Mouse (Mus musculus): Measurements from ENCODE around the gene Plrg1.

The Plrg1 gene

DNA sequence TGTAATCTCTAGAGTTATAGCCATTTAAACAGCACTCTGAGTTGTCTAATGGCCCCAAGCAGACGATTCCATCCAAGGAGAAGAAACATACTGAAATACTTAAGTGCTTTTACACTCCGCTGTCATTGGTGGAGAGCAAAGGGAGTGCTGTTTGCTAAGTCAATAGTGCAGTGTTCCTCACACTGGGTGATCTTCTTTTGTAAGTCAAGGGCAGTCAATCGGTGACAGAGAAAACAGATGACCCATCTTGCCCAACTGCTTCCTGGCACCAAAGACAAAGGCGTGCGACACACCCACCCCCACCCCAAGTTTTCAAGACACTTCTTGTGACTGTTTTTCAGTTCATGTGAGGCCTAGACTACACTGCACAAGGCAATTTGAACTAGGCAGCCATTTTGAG is 3.2 kb upstream of the Plrg1 start:
- no peak for DNase-seq (ENCODE audit: low spot score in 2 of 2)

DNA sequence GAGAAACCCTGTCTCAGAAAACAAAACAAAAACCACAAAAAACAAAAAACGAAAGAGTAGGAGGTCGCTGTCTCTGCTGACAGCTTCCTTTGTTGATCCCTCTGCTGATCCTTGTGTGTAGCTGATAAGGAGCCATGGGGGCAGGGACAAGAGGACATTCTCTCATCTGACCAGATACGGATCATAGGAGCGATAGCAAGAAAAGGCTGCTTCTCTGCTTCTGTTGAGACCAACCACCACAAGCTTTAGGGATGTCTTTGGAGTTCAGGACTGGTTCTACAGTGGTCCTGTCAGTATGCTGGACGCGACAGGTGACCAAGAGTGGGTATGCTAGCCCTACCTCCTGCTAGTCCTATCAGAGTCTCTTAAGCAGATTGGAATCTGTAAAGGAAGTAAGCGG is 2.2 kb upstream of the Plrg1 start:
- DNase-seq (ENCODE audit: low spot score in 2 of 2) = no peak

DNA sequence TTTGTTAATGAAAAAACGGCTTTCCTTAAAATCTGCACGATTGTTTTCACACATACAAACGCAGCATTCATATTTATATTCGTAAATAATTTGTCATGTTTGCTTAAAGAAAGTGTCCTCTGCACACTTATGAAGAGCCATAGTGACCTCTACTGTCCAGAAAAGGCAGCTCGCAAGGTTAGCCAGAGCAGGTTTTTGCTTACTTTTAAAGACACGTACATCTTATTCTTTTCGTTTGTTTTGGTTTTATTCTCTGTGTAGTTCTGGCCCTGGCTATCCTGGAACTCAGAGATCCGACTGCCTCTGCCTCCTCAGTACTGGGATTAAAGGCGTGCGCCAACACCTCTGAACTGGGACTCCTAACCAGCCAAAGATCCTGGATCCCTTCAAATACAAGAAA is 1.6 kb upstream of the Plrg1 start:
- DNase-seq (ENCODE audit: low spot score in 2 of 2) = peak in 1 of 2 experiments; percentile 23

DNA sequence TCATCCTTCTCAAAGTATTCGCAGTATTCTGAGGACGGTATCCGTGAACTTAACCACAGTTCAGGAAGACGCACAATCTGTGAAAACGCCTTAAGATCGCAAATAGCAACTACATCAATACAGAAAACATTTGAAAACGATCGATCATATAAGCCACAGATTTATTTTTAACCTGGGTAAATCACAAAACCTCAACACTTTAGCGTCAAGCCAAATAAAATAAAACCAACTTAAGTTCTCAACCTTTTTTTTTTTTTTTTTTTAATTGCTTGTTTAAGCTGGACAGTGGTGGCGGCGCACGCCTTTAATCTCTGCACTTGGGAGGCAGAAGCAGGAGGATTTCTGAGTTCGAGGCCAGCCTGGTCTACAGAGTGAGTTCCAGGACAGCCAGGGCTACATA is 563 bp upstream of the Plrg1 start:
- DNase-seq (ENCODE audit: low spot score in 2 of 2) = no peak

DNA sequence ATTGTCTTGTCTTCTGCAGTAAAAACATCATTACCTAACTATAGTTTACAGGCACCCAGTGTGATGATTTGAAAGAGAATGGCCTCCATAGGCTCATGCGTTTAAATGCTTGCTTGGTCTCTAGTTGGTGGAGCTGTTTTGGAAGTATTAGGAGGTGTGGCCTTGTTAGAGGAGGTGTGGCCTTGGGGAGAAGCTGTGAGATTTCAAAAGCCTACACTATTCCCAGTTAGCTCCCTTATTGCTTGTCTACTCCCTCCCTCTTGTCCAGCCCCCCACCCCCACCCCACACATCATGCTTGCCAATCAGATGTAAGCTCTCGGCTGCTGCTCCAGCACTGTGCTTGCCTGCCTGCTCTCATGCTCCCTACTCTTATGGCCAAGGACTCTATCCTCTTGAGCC is 1.7 kb downstream of the Plrg1 start:
- no peak for DNase-seq (ENCODE audit: low spot score in 2 of 2)

DNA sequence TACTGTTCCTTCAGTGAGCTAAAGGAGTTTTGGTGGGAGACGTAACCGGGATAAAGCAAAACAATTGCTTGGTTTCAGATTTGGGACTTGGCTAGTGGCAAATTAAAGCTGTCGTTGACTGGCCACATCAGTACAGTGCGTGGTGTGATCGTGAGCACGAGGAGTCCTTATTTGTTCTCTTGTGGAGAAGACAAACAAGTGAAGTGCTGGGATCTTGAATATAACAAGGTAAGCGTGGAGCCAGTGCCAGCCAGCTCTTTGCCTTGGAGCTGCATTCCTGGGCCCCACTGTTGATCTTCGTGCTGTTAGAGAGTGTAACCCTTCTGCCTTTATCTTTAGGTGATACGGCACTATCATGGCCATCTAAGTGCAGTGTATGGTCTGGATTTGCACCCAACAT is 12.6 kb downstream of the Plrg1 start:
- no peak for DNase-seq (ENCODE audit: low spot score in 2 of 2)

DNA sequence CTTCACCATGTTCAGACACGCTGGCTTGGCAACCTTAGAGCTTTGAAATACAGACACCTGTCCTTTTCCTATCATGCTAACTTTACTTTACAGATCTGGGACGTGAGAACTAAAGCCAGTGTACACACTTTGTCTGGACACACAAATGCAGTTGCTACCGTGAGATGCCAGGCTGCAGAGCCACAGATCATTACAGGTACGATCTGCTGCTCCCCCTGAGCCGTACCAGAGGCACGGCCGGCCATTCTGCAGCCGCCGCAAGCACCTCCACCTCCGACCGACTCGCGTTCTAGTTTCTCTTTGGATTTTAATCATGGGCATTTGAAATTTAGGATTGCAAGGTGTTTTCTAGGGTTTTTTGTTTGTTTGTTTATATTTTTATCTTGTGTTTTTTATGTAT is 13.5 kb downstream of the Plrg1 start:
- no peak for DNase-seq (ENCODE audit: low spot score in 2 of 2)

DNA sequence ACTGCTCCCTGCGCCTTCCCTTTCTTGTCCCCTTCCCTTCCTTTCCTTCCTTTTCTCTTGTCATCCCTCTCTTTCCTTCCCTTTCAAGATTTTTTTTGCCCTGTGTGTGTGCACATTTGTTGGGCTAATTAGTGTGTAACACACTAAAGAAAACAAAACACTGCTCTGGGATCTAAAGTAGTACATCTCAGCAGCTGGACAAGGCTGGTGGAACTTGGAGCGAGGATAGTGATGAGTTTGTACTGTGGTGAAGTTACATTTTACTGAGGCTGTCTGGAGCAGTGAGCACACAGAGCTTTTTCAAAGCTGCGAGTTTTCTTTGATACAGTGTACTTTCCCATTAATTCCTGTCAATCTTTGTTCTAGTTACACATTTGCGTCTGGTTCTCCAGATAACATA is 14.9 kb downstream of the Plrg1 start:
- DNase-seq (ENCODE audit: low spot score in 2 of 2) = no peak

DNA sequence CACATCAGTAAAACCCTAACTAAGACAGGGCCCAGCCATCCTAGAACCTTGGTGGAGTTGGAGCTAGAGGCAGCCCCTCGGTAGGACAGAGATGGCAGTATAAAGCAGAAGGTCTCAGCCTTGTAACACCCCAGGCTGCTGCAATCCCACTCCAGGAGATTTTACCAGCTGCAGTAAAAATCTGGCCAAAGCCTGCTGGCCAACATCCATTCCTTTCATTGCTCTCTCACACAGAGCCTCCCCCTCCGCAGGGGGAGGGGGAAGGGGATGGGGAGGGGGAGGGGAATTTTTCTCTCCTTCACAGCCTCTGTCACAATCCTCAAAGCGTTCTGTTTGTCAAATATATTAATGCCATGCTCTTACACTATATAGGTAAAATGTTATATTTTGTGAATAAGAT is 21.2 kb downstream of the Plrg1 start:
- DNase-seq (ENCODE audit: low spot score in 2 of 2) = no peak

DNA sequence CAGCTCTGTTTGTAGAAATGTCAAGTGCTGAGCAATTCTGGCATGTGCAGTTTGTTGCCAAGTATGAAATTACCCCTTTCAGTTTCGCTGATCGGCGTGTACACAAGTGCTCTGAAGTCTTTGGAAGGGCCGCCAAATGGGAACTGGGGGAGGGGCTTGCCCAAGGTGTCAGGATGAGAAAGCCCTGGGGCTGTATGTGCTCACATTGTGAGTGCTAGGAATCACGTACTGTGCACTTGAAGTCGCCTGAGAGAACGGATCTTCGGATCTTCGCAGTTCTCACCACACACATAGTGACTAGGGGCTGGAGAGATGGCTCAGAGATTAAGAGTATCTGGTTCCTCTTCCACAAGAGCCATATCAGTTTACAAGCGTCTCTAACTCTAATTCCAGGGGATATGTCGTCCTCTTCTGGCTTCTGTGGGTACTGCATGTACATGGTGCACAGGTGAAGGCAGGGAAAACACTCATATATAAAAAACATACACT is 25.3 kb downstream of the Plrg1 start:
- peak; percentile 18 to 45 for DNase-seq (ENCODE audit: low spot score in 2 of 2)

DNA sequence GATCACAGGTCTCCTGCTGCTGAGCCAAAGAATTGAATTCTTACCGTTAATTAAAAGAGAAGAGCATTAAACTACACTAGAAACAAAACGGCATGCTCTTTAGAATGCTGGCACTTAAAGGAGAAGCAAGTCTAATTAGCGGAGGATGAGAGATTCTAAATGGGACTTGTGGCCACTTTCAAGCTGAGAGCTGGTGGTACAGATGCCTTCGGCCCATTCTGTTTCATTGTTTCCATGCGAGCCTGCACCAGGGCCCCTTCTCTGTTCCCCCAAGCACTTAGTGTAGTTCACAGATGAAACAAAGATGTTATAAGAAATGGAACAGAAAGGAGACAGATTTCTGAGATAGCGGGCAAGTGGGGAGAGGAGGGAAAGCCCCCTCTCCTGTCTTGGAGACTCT is 42.3 kb downstream of the Plrg1 start:
- no peak for DNase-seq (ENCODE audit: low spot score in 2 of 2)

DNA sequence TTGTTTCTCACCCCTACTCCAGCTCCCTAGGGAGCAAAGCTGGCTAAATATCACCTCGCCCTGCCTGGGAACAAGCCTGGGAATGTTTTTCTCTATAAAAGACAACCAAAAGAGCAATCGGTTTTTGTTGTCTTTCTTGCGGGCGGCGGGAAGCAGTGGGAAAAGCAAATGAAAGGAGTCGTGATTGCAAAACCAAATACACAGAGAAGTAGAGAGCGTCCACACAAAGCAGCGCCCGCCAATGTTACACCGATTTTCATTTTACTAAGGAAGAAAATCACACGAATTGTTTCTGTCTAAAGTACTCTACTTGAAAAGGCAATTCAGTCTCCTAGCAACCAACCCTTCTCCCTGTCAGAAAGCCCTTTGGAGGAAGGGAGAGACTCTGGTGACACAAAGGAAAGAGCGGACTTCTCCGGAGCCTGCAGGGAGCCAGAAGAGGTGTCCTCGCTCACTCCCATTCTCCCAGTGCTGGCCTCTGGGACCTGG is 43.3 kb downstream of the Plrg1 start:
- no peak for DNase-seq (ENCODE audit: low spot score in 2 of 2)

DNA sequence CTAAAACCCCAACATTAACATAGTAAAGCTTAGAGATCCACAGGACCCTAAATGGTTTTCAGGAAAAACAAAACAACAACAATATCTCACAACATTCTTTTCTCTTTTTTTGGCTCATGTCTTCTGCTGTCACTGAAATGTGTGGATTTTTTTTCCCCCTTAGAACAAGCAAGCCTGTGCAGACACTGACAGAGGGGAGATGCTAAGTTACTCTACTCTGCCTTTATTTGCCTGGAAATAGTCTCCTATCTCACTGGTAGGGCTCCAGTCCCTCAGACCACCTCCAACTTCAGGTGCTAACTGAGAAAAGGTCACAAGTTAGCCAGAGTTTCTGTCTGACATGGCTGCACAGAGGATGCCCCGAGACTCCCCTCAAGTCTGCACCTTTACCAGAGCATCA is 43.8 kb downstream of the Plrg1 start:
- DNase-seq (ENCODE audit: low spot score in 2 of 2) = no peak

DNA sequence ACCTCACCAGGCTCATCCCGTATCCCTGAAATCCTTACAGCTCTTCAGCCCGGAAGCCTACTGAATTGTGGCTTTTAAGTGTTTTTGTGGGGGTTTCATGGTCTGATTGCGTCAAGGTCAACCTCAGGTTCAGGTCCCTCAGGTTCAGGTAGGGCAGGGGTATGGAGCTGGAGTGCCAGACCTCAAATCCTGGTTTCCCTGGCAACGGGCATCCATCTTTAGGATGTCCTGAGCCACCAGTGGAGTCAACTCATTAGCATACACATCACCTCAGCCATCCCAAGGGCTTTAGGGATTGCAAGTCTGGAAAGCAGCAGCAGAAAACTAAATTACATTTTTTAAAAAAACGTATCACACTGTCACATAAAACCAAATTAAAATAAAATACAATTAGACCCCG is 44.3 kb downstream of the Plrg1 start:
- DNase-seq (ENCODE audit: low spot score in 2 of 2) = no peak

DNA sequence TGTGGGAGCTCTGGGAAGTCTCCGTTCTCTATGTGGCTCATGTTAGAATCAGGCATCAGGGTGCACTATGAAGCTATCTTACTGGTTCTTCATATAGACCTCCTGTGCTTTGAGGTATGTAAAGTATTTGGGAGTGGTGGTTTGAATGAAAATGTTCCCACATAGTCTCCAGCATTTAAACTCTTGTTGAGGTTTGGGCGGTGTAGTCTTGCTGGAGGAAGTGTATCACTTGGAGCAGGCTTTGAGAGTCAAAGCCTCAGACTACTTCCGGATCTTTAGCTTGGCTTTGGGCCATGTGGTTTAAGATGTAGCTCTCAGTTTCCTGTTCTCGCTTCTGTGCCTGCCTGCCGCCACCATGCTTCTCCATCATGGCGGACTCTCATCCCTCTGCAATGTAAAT is 47.0 kb downstream of the Plrg1 start:
- DNase-seq (ENCODE audit: low spot score in 2 of 2) = no peak

DNA sequence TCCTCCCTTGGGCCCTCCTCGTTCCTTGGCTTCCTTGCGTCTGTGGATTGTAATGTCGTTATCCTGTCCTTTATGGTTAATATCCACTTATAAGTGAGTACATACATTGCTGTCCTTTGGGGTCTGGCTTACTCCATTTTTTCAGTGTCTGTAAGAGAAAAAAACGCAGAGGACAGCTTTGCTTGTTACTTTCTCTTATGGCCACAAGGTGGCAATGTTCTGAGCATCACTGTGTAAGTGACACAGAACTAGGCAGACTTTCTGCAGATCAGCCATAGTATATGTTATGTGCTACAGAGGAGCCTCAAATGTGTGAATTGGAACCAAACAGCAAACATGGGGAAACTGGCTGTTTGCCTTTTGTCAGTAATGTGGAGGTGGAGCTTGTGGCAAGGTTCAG is 54.8 kb downstream of the Plrg1 start:
- no peak for DNase-seq (ENCODE audit: low spot score in 2 of 2)

DNA sequence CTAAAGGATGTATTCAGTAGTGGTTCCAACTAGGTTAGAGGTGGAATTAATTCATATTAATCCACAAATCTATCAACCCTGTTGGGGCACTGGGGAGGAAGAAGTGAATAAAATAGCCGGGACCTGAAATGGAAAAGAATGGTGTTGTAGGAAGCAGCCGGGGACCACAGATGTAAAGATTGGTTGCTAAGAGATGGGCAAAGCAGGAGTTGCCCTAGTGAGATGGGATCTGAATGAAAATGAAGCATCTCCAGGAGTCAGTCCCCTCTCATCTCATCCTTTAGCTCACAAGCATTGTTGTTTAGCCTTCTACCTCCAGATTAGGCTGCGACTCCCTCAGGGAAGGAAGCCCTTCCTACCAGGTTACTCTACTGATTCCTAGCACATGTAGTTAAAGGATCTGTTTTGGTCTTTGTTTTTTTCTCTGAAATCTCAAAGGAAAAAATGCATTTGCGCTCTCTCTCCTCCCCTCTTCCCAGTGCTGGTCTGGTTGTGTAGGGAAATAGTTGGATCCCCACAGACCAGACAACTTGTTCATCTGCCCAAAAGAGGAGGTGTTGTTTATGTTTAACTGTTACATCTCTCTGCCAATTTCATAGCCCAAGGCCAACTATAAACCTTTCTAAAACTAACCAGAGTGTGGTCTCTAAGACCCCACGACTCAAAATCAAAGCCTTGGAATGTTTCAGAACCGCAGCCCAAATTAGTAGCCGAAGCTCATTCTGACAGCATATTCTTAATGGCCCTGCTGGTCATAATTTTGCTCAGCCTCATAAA is 56.4 kb downstream of the Plrg1 start:
- DNase-seq (ENCODE audit: low spot score in 2 of 2) = no peak

DNA sequence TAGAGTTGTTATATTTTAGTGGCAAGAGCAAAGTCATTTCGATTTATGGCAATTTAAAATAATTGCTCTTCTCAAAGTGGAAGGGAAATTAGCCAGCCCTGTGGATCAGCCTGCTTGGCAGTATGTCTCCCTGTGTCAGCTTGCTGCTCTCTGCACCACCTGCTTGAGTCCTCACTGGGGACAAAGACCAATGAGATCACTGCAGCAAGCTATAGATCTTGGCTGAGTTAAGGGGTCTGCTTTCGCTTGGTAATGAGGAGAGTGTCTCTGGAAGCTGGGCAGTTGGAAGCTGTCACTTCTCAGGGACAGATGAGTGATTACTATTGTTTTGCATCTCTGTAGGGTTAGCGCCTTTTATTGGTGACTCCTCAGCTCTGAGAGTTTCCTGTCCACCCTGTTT is 57.5 kb downstream of the Plrg1 start:
- DNase-seq (ENCODE audit: low spot score in 2 of 2) = no peak

DNA sequence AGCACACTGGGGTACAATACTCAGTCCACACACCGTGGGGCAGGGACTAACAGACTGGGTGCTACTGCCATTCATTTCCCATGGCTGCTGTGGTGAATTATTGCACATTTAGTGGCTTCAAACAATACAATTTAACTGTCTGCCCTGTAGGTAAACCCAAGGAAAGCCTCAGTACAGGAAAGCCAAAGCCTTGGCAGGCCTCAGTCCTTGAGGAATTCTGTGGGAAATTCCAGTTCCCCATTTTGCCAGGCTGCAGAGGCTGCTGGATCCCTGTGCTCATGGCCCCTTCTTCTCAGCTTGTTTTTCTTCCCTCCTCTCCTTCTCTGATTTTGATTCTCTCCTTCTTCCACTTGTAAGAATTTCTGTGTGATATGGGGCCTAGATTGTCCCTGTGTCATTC is 59.6 kb downstream of the Plrg1 start:
- DNase-seq (ENCODE audit: low spot score in 2 of 2) = no peak

DNA sequence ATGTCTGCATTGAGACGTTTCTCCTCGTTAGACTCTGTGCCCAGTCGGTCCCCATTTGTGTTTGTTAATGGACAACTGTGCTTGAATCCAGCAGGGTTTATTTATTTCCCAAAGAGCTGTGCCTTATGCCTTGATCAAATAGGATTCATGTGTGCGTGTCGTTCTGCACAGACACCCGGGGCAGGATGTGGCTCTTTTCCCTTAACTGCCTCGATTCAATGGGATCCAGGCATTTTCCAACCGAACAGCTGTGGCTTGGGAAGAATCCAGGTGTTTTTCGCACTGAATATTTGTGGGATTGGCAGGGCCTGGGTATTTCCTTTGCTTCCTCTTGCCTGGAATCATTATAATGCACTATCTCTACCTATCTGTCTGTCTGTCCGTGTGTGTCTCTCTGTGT is 62.3 kb downstream of the Plrg1 start:
- DNase-seq (ENCODE audit: low spot score in 2 of 2) = no peak

Measured in frontal cortex, postnatal 10 days (tissue).